Mouse (Mus musculus) gastrocnemius, postnatal 10 days (tissue): Measurements from ENCODE around the gene Slc6a2. TPM values are rescaled to one million over a fixed set of nuclear protein-coding genes. Genes with fewer than 3 reads are reported as not detected.

Source experiments
- DNase-seq: peaks from one replicate; pipeline ENCODE4 v3.0.0; 2021; ENCODE audit warnings: mixed read lengths
- microRNA-seq, 2 experiments: library from miRNA; unstranded; fragments of <30 nt; microRNA quantifications; one replicate each; pipeline ENCODE4 v1.2.0; 2021
- total RNA-seq, 2 experiments: library from RNA; stranded (reverse); gene quantifications; 2 replicates each; pipeline ENCODE4 v1.2.3; 2021

Slc6a2 gene
- total RNA-seq, 2 experiments from 2014 or later = 0.47 to 0.70 TPM

- no peak for DNase-seq
These were observed 70.8 kb downstream of the Slc6a2 start for GRCm38 (mm10) chr8:93030664-93031063.

- no peak for DNase-seq
These were observed 79.0 kb downstream of the Slc6a2 start for GRCm38 (mm10) chr8:93038831-93039230.

DNA sequence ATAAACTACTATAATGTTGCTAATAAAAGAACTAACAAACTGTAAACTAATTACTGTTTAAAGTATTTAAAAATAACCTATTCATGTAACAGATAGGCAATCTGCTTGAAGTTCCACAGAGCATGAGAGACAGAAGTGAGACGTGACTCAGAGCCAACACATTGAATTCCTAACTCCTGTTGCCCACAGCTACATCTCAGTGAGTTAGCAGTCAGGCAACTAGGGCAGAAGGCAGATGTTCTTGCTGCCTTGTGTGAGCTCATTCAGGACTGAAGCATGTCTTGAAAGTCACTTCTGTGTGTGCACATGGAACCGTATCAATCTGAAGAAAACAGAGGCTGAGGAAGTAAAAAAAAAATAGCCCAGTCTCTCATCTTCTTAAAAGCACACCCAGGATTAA, 80.4 kb downstream of the Slc6a2 start:
- DNase-seq = no peak

DNA sequence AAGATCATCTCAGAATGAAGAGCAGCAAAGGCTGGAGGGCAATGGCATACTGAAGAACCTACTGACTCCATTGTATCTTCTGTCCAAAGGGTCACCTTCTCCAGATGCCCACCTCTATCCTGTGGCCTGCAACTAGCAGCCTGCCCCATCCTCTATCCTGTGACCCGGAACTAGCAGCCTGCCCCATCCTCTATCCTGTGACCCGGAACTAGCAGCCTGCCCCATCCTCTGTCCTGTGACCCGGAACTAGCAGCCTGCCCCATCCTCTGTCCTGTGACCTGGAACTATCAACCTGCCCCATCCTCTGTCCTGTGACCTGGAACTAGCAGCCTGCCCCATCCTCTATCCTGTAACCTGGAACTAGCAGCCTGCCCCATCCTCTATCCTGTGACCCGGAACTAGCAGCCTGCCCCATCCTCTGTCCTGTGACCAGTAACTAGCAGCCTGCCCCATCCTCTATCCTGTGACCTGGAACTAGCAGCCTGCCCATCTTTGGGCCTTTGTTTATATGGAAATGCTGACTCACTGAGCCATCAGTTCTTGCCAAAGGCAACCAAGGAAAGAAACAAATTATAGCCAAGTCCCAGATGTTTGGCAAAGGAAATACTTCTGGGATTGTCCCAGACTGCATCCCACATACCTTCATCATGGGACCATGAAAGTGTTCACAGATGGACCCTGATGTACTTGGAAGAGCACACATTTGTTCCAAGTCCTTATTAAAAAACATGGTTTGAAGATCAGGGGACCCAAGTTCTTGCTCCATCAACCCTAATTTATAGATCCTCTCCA, 81.1 kb downstream of the Slc6a2 start:
- no peak for DNase-seq

DNA sequence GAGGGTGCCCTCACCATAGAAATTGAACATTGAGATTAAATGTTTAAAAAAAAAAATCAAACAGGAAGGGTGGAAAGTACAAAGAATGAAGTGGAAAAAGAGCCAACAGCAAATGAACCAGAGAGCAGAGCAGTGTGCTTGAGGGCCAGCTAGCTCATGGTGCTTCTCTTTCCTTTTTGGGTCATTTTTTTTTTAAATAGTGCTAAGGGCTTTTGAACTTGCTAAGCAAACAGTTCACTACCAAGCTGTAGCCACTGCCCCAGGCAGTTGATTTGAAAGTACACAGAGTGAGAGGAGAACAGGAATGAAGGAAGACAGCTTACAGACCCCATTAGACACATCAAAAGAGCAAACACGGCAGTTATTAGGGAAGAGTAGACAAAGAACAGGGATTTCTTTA, 83.2 kb downstream of the Slc6a2 start:
- no peak for DNase-seq

GRCm38 (mm10) chr8:93048092-93048491, 88.2 kb downstream of the Slc6a2 start, which contains the start of gene Ces1a:
Gene Ces1a (minus strand): TSS chr8:93048192.
- no peak for DNase-seq

DNA sequence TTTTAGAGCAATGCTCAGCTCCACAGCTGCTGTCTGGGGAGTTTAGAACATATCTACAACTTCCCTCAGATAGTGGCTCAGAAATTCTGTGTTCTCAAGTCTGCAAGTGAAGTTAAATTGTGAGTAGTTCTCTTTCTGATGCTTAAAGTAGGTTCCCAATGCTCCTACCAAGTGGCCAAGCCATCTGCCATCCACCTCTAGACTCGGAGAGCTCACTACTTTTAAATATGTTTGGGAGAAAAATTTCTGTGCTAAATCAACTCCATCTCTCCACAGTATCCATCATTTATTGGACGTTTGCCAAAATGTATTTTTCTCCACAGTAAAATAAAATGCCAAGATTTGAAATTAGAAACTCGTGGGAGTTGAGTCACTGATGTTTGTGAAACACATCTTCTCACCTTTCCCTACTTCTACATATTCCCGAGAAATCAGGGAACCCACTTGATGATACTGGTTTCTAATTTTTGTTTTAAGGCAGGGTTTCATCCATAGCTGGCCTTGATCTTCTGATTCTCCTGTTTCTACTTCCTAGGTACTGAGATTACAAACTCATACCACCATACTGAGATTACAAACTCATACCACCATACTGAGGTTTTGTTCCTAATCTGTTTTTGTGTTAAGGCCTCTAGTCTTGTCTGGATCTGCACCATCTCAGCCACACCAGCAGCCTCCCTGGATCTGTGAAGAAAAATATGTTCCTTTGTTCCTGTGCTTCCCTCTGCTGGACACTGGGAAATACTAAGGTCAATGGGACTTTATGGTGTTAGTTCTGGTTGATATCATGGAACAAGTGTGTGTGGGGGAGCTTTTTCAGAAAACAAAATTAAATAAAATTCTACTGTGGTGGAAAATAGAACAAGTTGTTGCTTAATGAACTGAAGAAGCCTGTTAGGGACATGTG, 88.9 kb downstream of the Slc6a2 start:
- no peak for DNase-seq

Small RNA genes within 50 kb of the gene (microRNA-seq; reads per million reads assigned to microRNA genes)
- 0 reads per million in 2 experiments for gene Gm22151

Other genes with a start within 250 kb of the Slc6a2 start
- gene Mmp2, start 132.8 kb upstream of the Slc6a2 start, total RNA-seq = 100 to 1,000 TPM; 202 to 254 TPM
- gene Lpcat2, start 104.7 kb upstream of the Slc6a2 start, total RNA-seq = 1 to 10 TPM; 1.4 to 2.0 TPM
- under 1 TPM in 1 of 2 experiments, not detected in 1; 0.45 TPM for gene Capns2, start 58.7 kb upstream of the Slc6a2 start, total RNA-seq
- not detected for gene Ces1a, start 88.1 kb downstream of the Slc6a2 start, total RNA-seq
- not detected for gene Ces1b, start 119.9 kb downstream of the Slc6a2 start, total RNA-seq
- under 1 TPM in 1 of 2 experiments, not detected in 1; 0.47 TPM for gene Ces1c, start 171.2 kb downstream of the Slc6a2 start, total RNA-seq
- gene Ces1d, start 237.8 kb downstream of the Slc6a2 start, total RNA-seq = 1 to 10 TPM; 3.5 to 4.2 TPM